Mouse (Mus musculus) inflammation-experienced regulatory T-cells, adult 16 weeks (primary cell): ENCODE measurements around the gene Vstm5. TPM values are rescaled to one million over a fixed set of nuclear protein-coding genes. Genes with fewer than 3 reads are reported as not detected.

ENCODE experiments used
- polyA plus RNA-seq: library from polyadenylated mRNA; unstranded; fragments of 100-300 nt; shearing (Covaris generic); gene quantifications from one replicate; pipeline ENCODE4 v1.2.1, GENCODE M21; 2017

Gene Vstm5
- polyA plus RNA-seq, result 0.24 TPM

GRCm38 (mm10) chr9:15239042-15239925 is at the start of gene Vstm5:
TSS of gene Vstm5 (plus strand) at chr9:15239045.

GRCm38 (mm10) chr9:15279649-15280490 is 41.0 kb downstream of the Vstm5 start, which contains the start of gene Med17:
TSS of gene Med17 (minus strand) at chr9:15279931.

DNA sequence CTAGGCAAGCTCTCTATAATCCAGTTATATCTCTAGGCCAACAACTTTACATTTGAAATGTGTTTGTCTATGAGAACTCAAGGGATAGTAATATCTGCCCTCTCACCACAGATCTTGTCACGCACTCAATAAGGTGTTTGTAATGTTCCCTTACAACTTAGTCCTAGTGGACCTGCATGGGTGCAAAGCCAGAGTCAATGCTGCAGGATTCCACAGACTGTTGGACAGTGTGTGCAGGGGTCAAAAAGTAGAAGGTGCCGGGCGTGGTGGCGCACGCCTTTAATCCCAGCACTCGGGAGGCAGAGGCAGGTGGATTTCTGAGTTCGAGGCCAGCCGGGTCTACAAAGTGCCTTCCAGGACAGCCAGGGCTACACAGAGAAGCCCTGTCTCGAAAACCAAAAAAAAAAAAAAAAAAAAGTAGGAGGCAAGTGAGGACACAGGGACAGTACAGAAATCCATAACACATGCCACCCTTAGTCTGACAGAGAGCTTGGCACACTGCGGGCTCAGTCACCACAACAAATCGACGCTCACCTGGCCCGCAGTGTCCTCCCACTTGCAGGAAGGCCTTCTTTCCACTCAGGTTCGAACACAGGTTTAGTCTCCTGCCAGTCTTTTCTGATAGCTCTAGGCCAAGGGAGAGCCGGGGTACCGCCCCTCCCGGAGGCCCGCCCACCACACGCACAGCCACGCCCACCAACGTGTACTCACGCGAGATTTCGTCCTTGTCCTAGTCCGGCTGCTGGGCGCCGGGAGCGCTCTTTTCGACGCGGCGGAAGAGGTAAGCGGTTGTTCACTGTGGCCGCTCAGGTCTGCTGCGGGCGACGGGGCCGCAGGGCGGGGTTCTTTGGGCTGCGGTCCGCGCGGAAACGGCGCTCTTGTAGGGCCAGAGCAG is 66.9 kb downstream of the Vstm5 start, which contains the start of gene Taf1d:
Gene Taf1d, plus strand, starts transcription at position 712 of the 895 bp plus-strand sequence.

DNA sequence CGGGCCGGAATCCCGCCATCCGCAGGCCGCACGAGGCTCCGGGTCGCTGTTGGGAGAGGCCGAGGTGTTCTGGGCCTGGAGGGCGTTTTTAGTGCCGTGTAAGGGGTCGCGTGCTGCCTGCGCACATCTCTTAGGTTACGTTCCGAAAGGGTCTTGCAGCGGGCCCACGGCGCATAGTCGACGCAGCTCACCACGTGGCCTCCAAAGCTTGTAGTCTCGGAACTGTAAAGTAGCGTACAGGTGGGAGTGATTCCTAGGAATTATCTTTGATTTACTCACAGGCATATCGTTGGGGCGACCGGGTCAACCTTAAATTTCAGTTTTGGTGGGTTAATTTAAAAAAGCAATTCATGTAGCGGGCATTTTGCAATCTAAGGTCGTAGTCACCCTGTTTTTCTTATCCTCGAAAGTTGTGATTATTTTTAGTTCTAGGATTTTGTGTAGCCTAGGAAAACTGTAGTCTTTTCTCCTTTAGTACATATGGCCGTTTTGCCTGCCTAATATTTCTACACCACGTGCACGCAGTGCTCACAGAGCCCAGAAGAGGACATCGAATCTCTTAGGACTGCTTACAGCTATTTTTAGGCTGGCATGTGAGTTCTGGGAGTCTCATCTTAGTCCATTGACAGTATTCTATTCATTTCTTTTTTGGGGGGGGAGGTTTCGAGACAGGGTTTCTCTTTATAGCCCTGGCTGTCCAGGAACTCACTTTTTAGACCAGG is 67.7 kb downstream of the Vstm5 start, which contains the start of gene 4931406C07Rik:
Gene 4931406C07Rik, minus strand, starts transcription at position 51 of the 722 bp plus-strand sequence.

Other genes with a start within 250 kb of the Vstm5 start
- 30.7 TPM for gene Panx1, start 193.6 kb upstream of the Vstm5 start, polyA plus RNA-seq
- gene Hephl1, start 126.9 kb upstream of the Vstm5 start, polyA plus RNA-seq, result not detected
- gene Med17, start 40.9 kb downstream of the Vstm5 start, polyA plus RNA-seq, result 72.3 TPM
- 70.4 TPM for gene Taf1d, start 67.2 kb downstream of the Vstm5 start, polyA plus RNA-seq
- gene 4931406C07Rik, start 67.4 kb downstream of the Vstm5 start, polyA plus RNA-seq, result 3.5 TPM
- gene Cep295, start 118.7 kb downstream of the Vstm5 start, polyA plus RNA-seq, result 32.7 TPM